Mouse (Mus musculus): Measurements from ENCODE around the gene Ppip5k2.

GRCm38 (mm10) chr1:97657201-97657600 is 113.0 kb downstream of the Ppip5k2 start:
- TF ChIP-seq CTCF (IDR thresholded peaks at IDR 0.05; ENCODE audit: low read depth) (no peak), EP300 (IDR thresholded peaks at IDR 0.05; ENCODE audit: low read depth) (no peak)
